Mouse (Mus musculus) gastrocnemius, postnatal 25 days (tissue): Measurements from ENCODE around the gene Adk. TPM values are rescaled to one million over a fixed set of nuclear protein-coding genes. Genes with fewer than 3 reads are reported as not detected.
A peak's percentile ranks its signal among the peaks of the same experiment; 100 is the strongest.
"Not testable (repeated sequence)": the region's sequence is repeated elsewhere in the genome, so short reads cannot be mapped to it uniquely, and the experiment has no call there.

Experiments used
- DNase-seq: peaks from one replicate; pipeline ENCODE4 v3.0.0; 2022
- total RNA-seq, 2 experiments: library from RNA; stranded (reverse); gene quantifications; 1 replicate in 1 of 2; 2 replicates in 1 of 2; pipeline ENCODE4 v1.2.3; 2021

The Adk gene
- total RNA-seq, 2 experiments from 2014 or later, result 96.4 to 109 TPM

DNA sequence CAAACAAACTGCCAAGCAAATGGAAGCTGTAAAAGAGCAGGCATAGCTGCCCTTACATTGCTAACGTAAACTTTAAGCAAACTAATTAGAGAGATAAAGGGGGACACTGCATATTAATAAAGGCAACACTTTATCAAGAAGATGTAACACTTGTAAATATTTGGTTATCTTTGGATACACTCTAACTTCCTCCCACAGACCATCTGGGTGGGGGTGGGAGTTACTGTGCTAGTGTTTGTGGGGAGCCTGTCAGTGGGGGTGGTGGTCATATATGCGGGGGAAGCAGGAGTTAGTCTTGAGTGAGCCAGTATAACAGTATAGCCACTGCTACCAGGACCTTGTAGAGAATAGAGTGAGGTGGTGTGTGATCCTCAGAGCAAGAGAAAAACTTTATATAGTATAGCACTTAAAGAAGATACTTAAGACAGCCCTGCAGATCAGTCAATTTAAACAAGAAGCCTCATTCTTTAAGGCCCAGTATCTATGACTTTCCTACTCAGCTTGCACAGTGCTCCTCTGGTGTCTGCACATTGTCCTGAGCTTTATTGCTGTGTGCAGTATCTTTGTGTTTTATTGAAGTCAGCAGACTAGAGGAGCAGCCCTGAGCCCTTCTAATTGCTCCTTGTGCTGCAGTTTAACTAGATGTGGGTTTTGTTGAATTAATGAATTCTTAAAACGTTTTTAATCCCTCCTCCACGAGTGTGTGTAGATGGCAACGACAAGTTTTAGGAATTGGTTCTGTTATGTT, 10.6 kb downstream of the Adk start:
- DNase-seq, result no peak

DNA sequence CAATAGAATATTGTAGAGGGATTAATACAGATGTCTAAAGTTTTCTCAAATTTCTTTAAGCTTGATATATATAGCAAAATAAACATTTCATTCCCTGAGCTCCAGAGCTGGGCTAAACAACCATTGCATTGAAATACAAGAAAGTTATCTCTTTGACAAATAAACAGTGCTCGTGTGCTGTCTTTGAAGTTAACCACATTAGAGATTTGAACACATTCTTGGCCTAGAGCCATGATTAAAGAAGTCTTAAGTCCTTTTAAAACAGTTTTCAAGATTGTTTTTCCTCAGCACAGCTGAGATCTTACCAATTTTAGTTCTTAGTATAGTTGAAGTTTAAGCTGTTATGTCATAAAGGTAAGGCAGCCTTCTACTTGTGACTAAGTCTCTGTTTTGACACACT, 11.9 kb downstream of the Adk start:
- DNase-seq, result no peak

DNA sequence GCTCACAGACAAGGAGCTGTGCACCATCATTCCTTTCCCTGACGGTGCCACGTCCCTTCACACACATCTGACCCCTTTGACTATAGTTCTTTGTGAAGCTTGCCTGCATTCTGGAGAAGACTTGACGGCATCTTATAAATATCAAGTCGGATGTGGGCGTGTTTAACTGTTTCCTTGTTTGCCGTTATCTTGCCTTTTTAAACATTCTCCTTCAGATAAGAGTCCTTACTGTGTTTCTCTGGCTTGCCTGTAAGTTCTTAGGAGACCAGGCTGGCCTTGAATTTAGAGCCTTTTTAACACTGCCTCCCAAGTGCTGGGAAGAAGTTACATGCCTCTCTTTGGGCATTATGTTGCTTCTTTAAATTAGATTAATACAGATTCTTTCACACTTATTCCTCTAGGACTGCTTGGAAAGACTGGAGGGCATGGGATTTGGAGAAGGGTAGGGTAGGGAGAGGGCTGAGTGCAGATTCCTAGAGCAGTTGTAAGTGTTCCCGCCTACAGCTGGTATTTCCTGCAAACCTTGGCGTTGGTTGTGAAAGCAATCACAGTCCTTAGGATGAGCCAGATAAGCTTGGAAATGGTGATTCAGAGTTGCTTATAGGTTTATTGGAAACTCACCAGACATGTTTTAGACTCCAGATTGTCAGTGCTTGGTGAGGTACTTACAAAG, 13.3 kb downstream of the Adk start:
- DNase-seq, result no peak

DNA sequence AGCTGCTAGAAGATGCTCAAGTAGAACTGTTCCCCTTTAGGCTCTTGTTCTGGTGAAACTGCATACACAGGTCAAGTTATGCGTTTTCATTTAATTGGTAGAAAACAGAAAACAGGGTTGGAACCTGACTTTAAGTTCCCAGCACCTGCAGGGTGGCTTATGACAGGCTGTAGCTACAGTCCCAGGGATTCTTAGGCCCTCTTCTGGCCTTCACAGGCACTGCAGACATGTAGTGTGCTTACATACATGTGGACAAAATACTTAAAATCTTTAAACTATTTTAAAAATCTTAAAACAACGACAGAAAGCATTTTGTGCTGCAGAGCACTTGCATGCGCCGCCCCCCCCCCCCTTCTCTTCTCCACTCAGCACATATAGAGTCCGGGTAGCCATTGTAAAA, 17.2 kb downstream of the Adk start:
- DNase-seq, result no peak

DNA sequence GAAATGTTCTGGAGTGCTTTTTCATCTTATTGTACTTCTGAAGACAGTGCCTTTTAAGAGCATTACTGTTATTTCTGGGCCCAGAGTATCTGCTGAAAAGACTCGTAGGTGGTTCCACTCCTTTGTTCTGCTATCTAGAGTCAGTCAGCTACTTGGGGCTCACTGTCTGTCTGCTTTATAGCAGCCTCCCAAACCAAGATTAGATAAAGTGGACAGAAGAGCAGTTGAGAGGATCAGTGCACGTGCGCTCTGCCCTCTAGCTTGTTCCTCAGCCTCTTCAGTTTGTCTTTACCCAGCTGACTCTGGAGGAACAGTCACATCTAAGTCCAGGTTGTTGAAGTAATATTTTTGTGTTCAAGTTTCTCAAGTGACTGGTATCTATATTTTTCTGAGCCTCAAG, 21.6 kb downstream of the Adk start:
- DNase-seq, result no peak

DNA sequence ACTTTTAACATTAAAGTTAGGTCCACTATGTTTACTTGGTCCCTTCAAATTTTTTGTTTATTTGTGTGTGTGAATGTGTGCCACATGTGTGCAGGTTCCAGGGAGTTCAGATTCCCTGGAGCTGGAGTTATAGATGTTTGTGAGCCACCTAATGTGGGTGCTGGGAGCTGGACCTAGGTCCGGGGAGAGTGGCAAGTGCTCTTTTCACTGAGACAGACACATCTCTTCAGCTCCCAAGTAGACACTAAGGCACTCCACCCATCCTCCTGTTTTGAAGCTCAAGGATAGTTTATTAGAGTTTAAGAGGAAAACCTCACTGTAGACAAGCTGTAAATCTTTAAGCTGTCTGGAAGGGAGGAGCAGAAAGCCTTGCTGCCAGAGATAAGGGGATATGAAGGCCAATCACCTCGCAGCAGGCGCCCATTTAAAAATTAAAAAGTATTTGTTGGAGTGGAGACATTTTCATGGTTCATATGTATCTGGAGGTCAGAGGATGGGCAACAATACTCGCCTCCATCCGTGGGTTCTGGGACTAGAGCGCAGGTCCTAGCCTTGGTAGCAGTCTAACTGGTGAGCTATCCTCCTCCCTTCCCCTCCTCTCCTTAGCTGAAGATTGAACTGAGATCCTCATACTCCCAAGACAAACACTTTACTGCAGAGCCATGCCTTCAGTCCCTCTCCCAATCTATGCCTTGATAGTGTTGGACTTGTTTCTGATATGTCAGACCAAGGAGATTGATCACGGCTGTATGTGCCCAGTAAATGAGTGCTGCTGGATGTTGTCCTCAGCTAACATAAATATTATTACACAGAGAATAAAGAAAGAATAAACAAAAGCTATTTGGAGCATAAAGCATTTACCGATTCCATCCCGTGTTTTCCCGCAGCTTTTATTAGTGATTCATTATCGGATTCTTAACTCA, 22.3 kb downstream of the Adk start:
- DNase-seq, result no peak

DNA sequence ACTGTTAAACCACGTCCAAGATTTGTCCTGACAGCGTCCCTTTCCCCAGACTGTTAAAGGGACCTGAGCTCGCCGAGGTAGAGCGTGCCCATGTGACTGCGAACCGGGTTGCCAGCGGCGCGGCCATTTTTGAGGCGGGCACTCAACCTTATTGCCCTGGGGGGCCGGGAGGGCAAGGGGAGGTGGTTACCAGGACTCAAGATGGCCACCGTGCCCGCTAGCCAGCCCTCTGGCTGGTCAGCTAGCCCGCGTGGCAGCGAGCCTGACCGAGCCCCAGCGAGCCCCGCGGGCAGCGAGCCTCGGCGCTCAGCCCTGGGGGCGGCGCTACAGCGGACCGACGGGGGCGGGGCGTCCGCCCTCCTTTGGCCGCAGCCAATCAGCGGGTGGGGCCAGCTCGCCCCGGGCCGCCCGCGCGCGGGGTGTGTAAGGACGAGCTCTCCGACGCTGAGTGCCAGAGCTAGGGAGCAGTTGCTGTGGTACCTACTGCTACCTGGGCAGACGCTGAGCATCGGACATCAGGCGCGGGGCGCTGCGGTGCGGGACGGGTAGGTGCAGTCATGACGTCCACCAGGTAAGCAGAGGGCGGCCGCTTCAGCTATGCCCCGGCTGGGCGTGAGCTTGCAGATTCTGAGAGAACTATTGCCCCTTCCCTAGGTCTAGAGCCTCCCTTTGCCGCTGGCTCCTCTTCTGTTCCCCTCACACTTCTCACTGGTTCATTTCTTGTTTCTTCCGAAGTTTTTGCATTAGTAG, 23.6 kb downstream of the Adk start:
- DNase-seq, result peak; percentile 95

DNA sequence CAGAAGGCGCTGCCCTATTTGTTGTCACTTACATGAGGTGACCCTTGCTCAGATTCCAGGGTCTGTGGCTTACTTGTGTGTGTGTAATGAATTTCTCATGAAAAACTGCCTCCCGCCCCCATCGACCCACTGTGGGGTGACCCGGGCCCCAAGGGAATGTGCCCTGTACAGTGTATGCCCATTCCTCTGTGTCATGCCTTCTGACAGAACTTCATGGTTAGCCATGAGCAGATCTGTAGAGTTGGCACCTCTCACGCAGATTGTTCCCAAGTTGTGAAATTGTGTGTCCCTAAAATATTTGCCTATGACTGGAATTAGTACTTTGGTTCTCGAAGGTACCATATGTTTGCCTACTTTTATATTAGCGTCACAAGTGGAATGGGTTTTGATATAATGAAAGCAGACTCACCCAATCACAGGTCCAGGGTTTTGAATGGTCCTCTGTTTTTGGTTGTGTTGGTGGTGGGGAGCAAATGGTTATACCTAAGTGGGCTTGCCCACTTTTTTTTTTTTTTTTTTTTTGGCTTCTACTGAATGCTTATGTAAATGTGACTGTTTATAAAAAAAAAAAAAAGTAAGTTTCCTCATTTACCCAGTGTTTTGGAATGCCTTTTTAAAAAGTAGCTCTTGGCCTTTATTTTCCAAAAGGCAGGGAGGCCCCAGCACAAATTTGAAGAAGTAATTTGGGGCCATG, 24.3 kb downstream of the Adk start:
- DNase-seq, result no peak

DNA sequence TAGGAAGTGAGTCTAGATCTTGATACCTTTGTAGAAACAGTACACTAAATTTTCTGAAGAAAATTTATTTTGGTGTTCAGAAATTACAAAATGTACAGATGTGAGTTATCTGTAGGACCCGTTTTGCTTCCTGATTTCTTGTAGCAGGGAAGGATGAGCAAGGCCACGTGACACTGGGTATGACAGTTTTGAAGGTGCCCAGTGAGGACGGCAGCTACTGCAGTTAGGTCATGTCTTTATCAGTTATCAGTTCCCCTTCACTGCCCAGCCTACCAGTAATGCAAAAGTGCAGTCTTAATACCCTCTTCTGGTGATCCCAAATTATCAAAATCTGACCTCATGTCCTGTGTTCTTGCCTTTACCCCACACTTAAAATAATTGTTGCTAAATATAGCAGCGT, 25.6 kb downstream of the Adk start:
- DNase-seq, result no peak

DNA sequence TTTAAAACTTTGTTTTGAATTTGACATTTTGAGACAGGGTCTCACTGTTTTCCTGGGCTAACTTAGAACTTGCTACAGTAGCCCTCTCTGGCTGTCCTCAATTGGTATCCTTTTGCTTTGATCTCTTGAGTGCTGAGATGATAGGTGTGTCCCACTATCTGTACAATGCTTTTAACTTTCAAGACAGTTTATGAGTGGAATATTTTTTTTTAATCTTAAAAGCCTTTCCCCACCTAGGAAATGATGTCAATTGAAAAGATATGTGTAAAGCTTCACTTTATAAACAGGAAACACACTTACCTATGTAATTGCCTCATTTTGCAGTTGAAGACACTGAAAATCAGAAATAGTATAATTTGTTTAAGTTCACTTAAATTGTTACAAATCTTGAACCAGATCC, 26.1 kb downstream of the Adk start:
- no peak for DNase-seq

DNA sequence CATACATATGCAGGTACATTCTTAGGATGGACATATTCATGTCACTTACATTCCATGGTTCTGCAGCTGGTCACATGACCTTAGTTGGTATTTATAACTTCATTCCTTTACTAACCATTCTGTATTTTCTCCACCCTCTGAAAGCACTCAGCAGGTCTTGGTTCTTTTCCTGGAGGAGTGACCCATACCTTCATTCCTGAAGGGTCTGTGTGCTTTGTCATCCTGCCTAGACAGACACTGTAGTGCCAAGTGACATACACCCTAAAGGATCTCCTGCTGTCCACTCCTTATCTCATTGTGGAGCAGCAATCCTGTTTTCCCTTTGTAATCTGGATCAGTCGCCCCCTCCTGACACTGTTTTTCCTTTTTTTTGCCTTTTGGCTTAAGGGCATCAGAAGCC, 30.4 kb downstream of the Adk start:
- DNase-seq, result no peak

DNA sequence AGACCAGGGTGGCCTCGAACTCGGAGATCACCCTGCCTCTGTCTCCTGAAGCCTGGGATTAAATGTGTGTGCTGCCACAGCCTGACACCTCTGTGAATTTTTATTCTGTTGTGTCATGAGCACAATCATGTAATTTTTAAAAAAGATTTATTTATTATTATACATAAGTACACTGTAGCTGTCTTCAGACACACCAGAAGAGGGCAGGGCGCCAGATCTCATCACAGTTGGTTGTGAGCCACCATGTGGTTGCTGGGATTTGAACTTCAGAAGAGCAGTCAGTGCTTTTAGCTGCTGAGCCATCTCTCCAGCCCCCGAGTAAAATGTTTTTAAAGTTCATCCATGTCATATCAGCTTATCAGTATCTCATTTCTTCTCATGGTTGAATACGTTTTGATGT, 33.3 kb downstream of the Adk start:
- no peak for DNase-seq

DNA sequence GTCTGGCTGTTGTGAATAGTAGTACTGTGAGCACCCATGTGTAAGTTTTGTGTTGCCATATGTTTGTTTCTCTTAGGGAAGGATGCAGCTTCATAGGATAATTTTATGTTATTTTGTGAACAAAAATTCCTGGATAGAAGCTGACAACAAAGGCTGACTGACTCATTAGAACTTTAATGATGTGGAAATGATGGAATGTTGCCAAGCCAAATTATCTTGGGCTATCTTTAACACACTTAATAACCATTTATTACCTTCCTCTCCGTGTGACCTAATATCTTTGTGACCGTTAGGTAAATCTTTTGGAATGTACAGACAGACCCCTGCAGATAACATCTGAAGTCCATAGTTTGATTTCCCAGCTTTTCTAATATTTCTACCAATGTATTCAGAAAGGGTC, 33.7 kb downstream of the Adk start:
- no peak for DNase-seq

DNA sequence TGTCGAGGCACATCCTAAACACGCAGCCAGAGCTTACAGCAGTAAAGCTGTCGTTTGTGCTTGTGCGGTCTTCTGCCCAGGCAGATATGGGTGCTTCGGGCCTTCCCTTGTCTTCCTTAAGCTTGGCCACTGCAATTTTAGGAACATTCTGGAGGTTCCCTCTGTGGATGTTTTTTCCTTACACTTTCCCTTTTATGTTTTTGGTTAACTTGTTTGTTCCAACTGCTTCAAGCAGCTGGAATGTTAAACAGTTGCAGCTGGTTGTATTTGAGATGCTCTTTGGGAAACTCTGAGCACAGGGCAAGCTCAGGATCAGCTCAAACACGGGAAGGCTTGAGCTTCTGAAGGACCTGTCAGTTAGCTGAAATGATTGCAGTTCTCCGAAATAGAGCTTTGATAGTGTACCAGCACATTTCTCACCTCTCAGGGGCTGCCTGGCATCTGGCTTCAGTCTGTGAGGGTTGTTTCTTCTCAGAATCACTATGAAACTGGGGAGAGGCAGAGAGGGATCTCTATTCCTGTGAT, 34.5 kb downstream of the Adk start:
- DNase-seq, result no peak

DNA sequence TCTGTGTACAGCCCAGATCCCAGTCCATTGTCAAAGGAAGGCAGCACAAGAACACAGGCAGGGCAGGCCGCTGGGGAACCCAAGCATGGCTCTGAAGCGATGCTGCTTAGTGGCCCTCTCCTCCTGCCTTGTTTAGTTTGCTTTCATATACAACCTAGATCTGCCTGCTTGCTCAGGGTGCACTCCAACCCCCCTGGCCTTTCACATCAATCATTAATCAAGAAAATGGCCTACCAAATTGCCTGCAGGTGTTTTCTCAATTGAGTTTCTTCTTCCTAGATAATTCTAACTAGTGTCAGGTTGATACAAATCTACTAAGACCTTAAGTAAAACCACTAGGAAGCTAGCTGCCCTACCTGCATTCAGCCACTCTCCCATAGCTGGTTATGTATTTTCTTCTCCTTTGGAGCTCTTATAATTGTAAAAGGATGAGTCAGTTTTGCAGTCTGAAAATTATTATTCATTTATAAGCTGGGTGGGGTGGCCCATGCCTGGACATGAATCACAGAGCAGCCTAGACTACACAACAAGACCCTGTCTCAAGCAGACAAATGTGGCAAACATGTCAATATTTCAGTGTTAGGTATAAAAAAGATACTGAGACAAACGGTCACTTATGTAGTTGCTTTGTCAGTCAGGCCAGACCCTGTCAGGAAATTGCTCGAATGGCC, 35.2 kb downstream of the Adk start:
- no peak for DNase-seq

DNA sequence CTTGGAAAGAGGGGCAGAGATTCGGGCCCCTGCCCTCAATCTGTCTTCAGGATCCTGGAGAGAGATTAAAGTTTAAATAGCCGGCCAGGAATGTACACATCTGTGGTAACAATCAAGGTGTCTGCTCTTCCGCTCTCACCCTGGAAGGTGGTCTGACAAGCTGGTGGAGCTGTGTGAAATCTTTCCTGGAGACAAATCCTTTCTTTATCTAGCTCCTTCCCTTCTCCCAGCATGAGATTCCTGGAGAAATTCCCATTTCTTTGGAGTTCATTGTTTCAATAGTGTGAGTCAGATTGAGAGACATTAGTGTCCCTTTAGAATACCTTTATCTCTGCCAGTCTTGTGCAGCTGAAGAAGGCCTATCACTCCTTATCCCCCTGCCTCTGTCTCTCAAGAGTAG, 36.4 kb downstream of the Adk start:
- no peak for DNase-seq

DNA sequence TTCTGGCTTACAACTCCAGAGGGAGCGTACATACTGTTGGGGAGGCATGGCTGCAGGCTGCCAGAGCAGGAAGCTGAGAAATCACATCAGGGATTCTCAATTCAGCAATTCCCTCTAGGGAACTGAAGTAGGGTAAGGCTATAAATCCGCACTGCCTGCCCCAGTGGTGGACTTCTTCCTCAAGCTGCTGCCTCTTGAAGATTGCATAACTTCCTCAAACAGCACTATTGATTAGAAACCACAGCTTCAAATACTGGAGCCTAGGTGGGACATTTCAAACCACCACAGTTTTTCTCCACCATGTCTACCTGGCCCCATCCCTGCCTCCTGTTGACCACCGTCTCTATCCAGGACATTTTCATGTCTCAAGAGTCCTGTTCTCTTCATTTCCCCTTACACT, 38.0 kb downstream of the Adk start:
- DNase-seq, result no peak

DNA sequence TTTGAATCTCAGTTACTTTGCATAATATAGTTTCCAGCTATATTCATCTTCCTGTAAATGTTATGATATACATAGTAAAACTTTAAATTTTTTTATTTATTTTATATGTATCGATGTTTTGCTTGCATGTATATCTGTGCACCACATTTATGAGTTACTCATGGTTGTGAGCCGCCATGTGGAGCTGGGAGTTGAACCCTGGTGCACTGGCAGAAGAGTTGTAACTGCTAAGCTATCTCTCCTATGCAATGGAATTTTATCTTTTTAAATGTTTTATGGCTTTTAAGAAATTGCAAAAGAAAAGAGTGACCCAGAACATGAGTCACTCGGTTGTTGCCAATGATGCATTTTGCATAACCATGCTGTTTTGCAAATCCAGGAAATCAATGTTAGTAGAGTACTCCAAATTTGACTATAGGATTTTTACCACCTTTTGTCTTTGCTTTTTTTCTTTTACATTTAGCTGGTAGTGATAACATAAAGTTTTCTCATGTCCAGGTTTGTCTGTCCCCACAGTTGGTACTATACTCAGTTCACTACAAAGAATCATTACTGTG, 38.6 kb downstream of the Adk start:
- DNase-seq, result no peak

DNA sequence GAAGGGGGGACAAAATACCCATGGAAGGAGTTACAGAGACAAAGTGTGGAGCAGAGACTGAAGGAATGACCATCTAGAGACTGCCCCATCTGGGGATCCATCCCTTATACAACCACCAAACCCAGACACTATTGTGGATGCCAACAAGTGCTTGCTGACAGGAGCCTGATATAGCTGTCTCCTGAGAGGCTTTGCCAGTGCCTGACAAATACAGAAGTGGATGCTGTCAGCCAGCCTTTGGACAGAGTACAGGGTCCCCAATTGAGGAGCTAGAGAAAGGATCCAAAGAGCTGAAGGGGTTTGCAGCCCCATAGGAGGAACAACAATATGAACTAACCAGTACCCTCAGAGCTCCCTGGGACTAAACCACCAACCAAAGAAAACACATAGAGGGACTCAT, 41.8 kb downstream of the Adk start:
- not testable (repeated sequence) for DNase-seq

DNA sequence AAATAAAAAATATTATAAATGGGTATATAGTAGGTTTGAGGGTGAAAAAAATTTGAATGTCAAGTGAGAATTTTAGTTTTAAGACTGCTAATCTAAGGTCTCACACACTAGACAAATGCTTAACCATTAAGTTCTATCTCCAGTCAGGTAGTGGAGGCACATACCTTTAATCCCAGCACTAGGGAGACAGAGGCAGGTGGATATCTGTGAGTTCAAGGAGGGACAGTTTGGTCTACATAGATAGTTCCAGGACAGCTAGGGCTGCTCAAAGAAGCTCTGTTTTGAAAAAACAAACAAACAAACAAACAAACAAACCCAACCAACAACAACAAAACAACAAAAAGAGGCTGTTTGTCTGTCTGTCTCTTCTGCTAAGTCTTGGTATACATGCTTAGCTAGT, 43.9 kb downstream of the Adk start:
- DNase-seq, result no peak

DNA sequence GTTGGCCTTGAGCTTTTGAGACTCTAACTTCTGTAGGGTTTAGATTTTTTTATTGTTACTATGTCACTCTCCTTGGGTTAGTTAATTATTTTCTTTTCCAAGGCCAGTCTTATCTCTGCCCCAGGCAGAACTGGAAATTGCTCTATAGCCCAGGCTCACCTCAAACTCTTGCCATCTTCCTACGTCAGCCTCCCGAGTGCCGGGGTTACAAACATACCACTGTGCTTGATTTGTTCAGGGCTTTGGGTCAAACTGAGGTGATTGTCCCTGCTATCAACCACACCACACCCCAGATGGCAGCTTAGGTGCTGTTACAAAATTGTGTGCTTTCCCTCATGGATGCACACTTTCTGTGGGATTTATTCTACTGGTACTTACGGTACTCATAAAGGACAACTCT, 44.3 kb downstream of the Adk start:
- no peak for DNase-seq
